11 mouse cellular contexts compared by ENCODE assay signal in the genomic region with DNA sequence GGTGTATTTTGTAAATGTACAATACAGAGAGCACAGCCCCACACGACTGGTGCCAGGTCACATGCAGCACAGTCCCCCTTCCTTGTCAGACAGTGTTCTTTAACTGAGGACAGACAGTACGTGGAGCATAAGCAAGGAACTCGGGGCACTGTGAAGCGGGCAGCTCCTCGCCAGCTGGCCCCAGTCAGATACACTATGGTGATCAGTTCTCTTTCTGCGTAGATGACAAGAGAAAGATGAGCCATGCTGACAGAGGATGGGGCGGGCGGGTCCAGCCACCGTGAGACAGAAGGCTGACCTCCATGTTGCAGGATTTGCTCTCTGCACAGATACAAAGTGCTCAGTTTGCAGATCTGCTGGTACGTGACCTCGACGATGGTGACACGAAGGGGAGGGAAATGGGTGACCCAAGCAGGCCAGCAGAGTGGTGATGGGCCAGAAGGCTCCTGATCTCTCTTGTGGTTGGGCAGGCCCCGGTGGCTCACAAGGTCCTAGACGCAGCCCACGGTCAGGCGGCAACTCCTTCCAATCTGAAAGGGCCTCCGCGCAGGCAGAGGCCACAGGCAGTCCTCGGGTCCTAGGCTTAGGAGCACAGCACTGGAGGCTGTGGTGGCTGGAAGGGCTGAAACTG. TPM values are rescaled to one million over a fixed set of nuclear protein-coding genes. Genes with fewer than 3 reads are reported as not detected.
A peak's percentile ranks its signal among the peaks of the same experiment; 100 is the strongest.
DNase-seq lines count a peak whose midpoint lies in the region; ATAC-seq and TF ChIP-seq lines count a peak whose summit lies in the region.
"Had no signal": no experiment of that assay in that cellular context is flagged by ENCODE, and none has a peak within 500 bp of the region (broad histone marks: within the 10 kb centered on the region; RNA-seq: fewer than 3 reads in every experiment).

No protein-coding gene starts in this region.

- H3K27me3 ChIP-seq in forebrain, postnatal 0 days (ENCODE audit: insufficient read depth, low read length), result no peaks in the 10 kb centered on the region
- H3K27me3 ChIP-seq in forebrain, embryonic 14.5 days (replicated peaks; ENCODE audit: control insufficient read depth, insufficient read depth, low read length), result no peaks in the 10 kb centered on the region
- H3K27me3 ChIP-seq in liver, embryonic 11.5 days (replicated peaks; ENCODE audit: control insufficient read depth, insufficient read depth, low read length), result no peaks in the 10 kb centered on the region
- no peaks in the 10 kb centered on the region for H3K27me3 ChIP-seq in hindbrain, postnatal 0 days (ENCODE audit: insufficient read depth, low read length)
- no peaks in the 10 kb centered on the region for H3K27me3 ChIP-seq in midbrain, embryonic 15.5 days (replicated peaks)
- H3K27me3 ChIP-seq: CH12.LX had no signal

- DNase-seq in forebrain, postnatal 0 days, result no peak
- DNase-seq in forebrain, embryonic 14.5 days (ENCODE audit: low spot score), result no peak
- DNase-seq in liver, embryonic 11.5 days (ENCODE audit: low spot score), result no peak
- DNase-seq in liver, result no peak
- no peak for DNase-seq in hindbrain, postnatal 0 days (ENCODE audit: low spot score)
- DNase-seq in thymus, postnatal 0 days (ENCODE audit: low spot score), result no peak
- DNase-seq in cerebellum, adult 11-12 months, result no peak
- DNase-seq: cerebellum, adult 9-11 months had no signal

- TF ChIP-seq CTCF in forebrain, postnatal 0 days (IDR thresholded peaks at IDR 0.05; ENCODE audit: low read depth), result no peak
- no peak for TF ChIP-seq CTCF in hindbrain, postnatal 0 days (IDR thresholded peaks at IDR 0.05; ENCODE audit: low read depth)

- WGBS in forebrain, postnatal 0 days, result 87% methylated on average over 20 of the region's 20 CpGs
- WGBS in forebrain, embryonic 14.5 days, result 91% methylated on average over 20 of the region's 20 CpGs
- 80% methylated on average over 20 of the region's 20 CpGs for WGBS in liver, embryonic 11.5 days
- 73% methylated on average over 20 of the region's 20 CpGs for WGBS in hindbrain, postnatal 0 days
- WGBS in midbrain, embryonic 15.5 days, result 83% methylated on average over 20 of the region's 20 CpGs

- ATAC-seq in forebrain, postnatal 0 days, result 0 out of 2 replicates have a peak, but pooled peaks have one; percentile 3
- no peak for ATAC-seq in forebrain, embryonic 14.5 days
- 0 out of 2 replicates have a peak, but pooled peaks have one; percentile 7 for ATAC-seq in liver, embryonic 11.5 days (replicated peaks; ENCODE audit: low FRiP score)
- ATAC-seq in hindbrain, postnatal 0 days, result peak; percentile 31
- 0 out of 2 replicates have a peak, but pooled peaks have one; percentile 1 for ATAC-seq in midbrain, embryonic 15.5 days (replicated peaks)
- ATAC-seq: activated CD4-positive, CD25-positive, alpha-beta regulatory T cell, adult 4 months had no signal

- peaks cover 37% of the 10 kb centered on the region for H3K36me3 ChIP-seq in forebrain, postnatal 0 days (ENCODE audit: insufficient read depth)
- H3K36me3 ChIP-seq in forebrain, embryonic 14.5 days (ENCODE audit: control insufficient read depth, insufficient read depth, low read length), result peaks cover 41% of the 10 kb centered on the region
- no peaks in the 10 kb centered on the region for H3K36me3 ChIP-seq in liver, embryonic 11.5 days (ENCODE audit: control insufficient read depth, insufficient read depth, low read length)
- peaks cover 23% of the 10 kb centered on the region for H3K36me3 ChIP-seq in hindbrain, postnatal 0 days (ENCODE audit: insufficient read depth, low read length)
- peaks cover 17% of the 10 kb centered on the region; the same call in 1 of the 2 replicates for H3K36me3 ChIP-seq in midbrain, embryonic 15.5 days (replicated peaks)

- no peak overlapping the region for H3K4me2 ChIP-seq in forebrain, postnatal 0 days (ENCODE audit: low read depth)
- H3K4me2 ChIP-seq in forebrain, embryonic 14.5 days (ENCODE audit: low read length), result no peak overlapping the region
- H3K4me2 ChIP-seq in liver, embryonic 11.5 days, result peak overlapping the region; percentile 37
- no peak overlapping the region for H3K4me2 ChIP-seq in hindbrain, postnatal 0 days (ENCODE audit: low read depth, low read length)
- no peak overlapping the region for H3K4me2 ChIP-seq in midbrain, embryonic 15.5 days

- no peak overlapping the region for H3K9ac ChIP-seq in forebrain, postnatal 0 days
- no peak overlapping the region for H3K9ac ChIP-seq in forebrain, embryonic 14.5 days (ENCODE audit: low read length)
- H3K9ac ChIP-seq in liver, embryonic 11.5 days (ENCODE audit: low read depth, low read length), result no peak overlapping the region
- H3K9ac ChIP-seq in hindbrain, postnatal 0 days (replicated peaks; ENCODE audit: low read length), result no peak overlapping the region
- no peak overlapping the region for H3K9ac ChIP-seq in midbrain, embryonic 15.5 days

- no peak overlapping the region for H3K4me3 ChIP-seq in forebrain, postnatal 0 days (ENCODE audit: low read depth, low read length)
- no peak overlapping the region for H3K4me3 ChIP-seq in forebrain, embryonic 14.5 days (ENCODE audit: low read depth, low read length)
- H3K4me3 ChIP-seq in liver, embryonic 11.5 days (ENCODE audit: low read depth, low read length), result no peak overlapping the region
- no peak overlapping the region for H3K4me3 ChIP-seq in hindbrain, postnatal 0 days (ENCODE audit: low read length)
- H3K4me3 ChIP-seq in midbrain, embryonic 15.5 days, result no peak overlapping the region

- H3K27ac ChIP-seq in forebrain, postnatal 0 days (ENCODE audit: low read depth, low read length), result no peak overlapping the region
- no peak overlapping the region for H3K27ac ChIP-seq in forebrain, embryonic 14.5 days (ENCODE audit: low read depth, low read length)
- H3K27ac ChIP-seq in liver, embryonic 11.5 days (ENCODE audit: low read depth, low read length), result peak overlapping the region; percentile 60; the same call in 1 of the 2 replicates
- no peak overlapping the region for H3K27ac ChIP-seq in hindbrain, postnatal 0 days
- no peak overlapping the region for H3K27ac ChIP-seq in midbrain, embryonic 15.5 days

- H3K4me1 ChIP-seq in forebrain, postnatal 0 days (ENCODE audit: insufficient read depth), result no peaks in the 10 kb centered on the region
- H3K4me1 ChIP-seq in forebrain, embryonic 14.5 days (ENCODE audit: control insufficient read depth, insufficient read depth, low read length), result no peaks in the 10 kb centered on the region
- H3K4me1 ChIP-seq in liver, embryonic 11.5 days (replicated peaks; ENCODE audit: control insufficient read depth, insufficient read depth, low read length), result peaks cover 27% of the 10 kb centered on the region
- no peaks in the 10 kb centered on the region for H3K4me1 ChIP-seq in hindbrain, postnatal 0 days (ENCODE audit: insufficient read depth, low read length)
- H3K4me1 ChIP-seq in midbrain, embryonic 15.5 days, result no peaks in the 10 kb centered on the region

- H3K9me3 ChIP-seq in forebrain, postnatal 0 days (ENCODE audit: low read length), result no peaks in the 10 kb centered on the region
- H3K9me3 ChIP-seq in forebrain, embryonic 14.5 days (replicated peaks; ENCODE audit: control insufficient read depth, low read length), result no peaks in the 10 kb centered on the region
- no peaks in the 10 kb centered on the region for H3K9me3 ChIP-seq in liver, embryonic 11.5 days (ENCODE audit: control insufficient read depth, low read length)
- H3K9me3 ChIP-seq in hindbrain, postnatal 0 days (ENCODE audit: low read length), result no peaks in the 10 kb centered on the region
- H3K9me3 ChIP-seq in midbrain, embryonic 15.5 days, result no peaks in the 10 kb centered on the region

RNA-seq across cellular contexts. Expression of a gene that starts 56.0 kb away (rescaled TPM):
- 4.7 and 7.9 TPM in 2 replicates for total RNA-seq in forebrain, postnatal 0 days (2014; rRNA removed)
- 5.1 and 9.4 TPM in 2 replicates for polyA plus RNA-seq in forebrain, postnatal 0 days (2015; fragmentation: Nextera tagmentation; extraction: Ambion mirVana)
- polyA plus RNA-seq in forebrain, embryonic 14.5 days (2014; fragmentation: Nextera tagmentation; extraction: Ambion mirVana), result 2.0 and 2.1 TPM in 2 replicates
- polyA plus RNA-seq in liver, embryonic 11.5 days (2014; fragmentation: Nextera tagmentation; extraction: Ambion mirVana), result 43.0 and 46.2 TPM in 2 replicates
- 17.4 and 18.0 TPM in 2 replicates for total RNA-seq in hindbrain, postnatal 0 days (2014; rRNA removed)
- polyA plus RNA-seq in hindbrain, postnatal 0 days (2015; fragmentation: Nextera tagmentation; extraction: Ambion mirVana), result 17.1 and 17.6 TPM in 2 replicates
- polyA plus RNA-seq in midbrain, embryonic 15.5 days (2015; fragmentation: Nextera tagmentation; extraction: Ambion mirVana), result 5.8 and 6.3 TPM in 2 replicates
- 5.0 and 7.5 TPM in 2 replicates for polyA plus RNA-seq in thymus, postnatal 0 days (2015; fragmentation: Nextera tagmentation; extraction: Ambion mirVana)
